10 mouse cellular contexts compared by ENCODE assay signal in genomic region chrX:99164111-99164510, GRCm38 (mm10).
"Had no signal": no experiment of that assay in that cellular context is flagged by ENCODE, and none has a peak within 500 bp of the region (broad histone marks: within the 10 kb centered on the region; RNA-seq: fewer than 3 reads in every experiment).

No protein-coding gene starts in this region.

- H3K4me3 ChIP-seq: limb, embryonic 15.5 days; midbrain, embryonic 12.5 days had no signal

- DNase-seq: kidney, adult 18-20 months; kidney, postnatal 10 days; lung, adult 18-20 months; lung, postnatal 36 days; right cerebral cortex, adult 18-20 months; right cerebral cortex, postnatal 25 days; thymus, postnatal 36 days had no signal

- H3K36me3 ChIP-seq: limb, embryonic 15.5 days; midbrain, embryonic 12.5 days had no signal

- H3K27ac ChIP-seq: limb, embryonic 15.5 days; midbrain, embryonic 12.5 days had no signal

- H3K4me2 ChIP-seq: limb, embryonic 15.5 days; midbrain, embryonic 12.5 days had no signal

- ATAC-seq: lung, postnatal 0 days had no signal

- H3K9me3 ChIP-seq: limb, embryonic 15.5 days; midbrain, embryonic 12.5 days had no signal

- H3K9ac ChIP-seq: limb, embryonic 15.5 days; midbrain, embryonic 12.5 days had no signal

- H3K4me1 ChIP-seq: limb, embryonic 15.5 days; midbrain, embryonic 12.5 days had no signal
